Mouse (Mus musculus) megakaryocyte, embryonic 14.5 days (primary cell): ENCODE results near the gene Rps8. TPM values are rescaled to one million over a fixed set of nuclear protein-coding genes. Genes with fewer than 3 reads are reported as not detected.

ENCODE experiments used
- H3K27me3 ChIP-seq: replicated peaks from 2 replicates; pipeline ENCODE3; 2012; ENCODE audit warnings: inconsistent platforms
- H3K36me3 ChIP-seq: replicated peaks from 2 replicates; pipeline ENCODE3; 2012; ENCODE audit warnings: low read length, inconsistent platforms, mixed read lengths
- H3K4me1 ChIP-seq: 2 replicates; pipeline ENCODE4 v1.6.1; 2012; ENCODE audit warnings: inconsistent platforms
- H3K4me3 ChIP-seq: replicated peaks from 2 replicates; pipeline ENCODE3; 2012; ENCODE audit warnings: moderate library complexity, mild to moderate bottlenecking, inconsistent platforms
- H3K9me3 ChIP-seq: 2 replicates; pipeline ENCODE4 v1.6.1; 2012; ENCODE audit warnings: inconsistent platforms
- FLI1 ChIP-seq: IDR thresholded peaks from 2 replicates; pipeline ENCODE4 v1.6.1; 2012; ENCODE audit warnings: low read length, inconsistent platforms, mixed read lengths
- GATA1 ChIP-seq: IDR thresholded peaks from 3 replicates; pipeline ENCODE4 v1.6.1; 2012; ENCODE audit warnings: mixed read lengths, low read length, inconsistent platforms, borderline replicate concordance
- polyA plus RNA-seq: library from polyadenylated mRNA; stranded (reverse); fragments of >175 nt; gene quantifications from 2 replicates; pipeline ENCODE4 v1.2.3, GENCODE M21; 2012; ENCODE audit warnings: low replicate concordance; ENCODE audit not compliant: insufficient read depth

The Rps8 gene
- polyA plus RNA-seq, 1 experiment, result 2,282 TPM

- Histone ChIP-seq H3K4me1 (peaks cover 70% of the 10 kb centered on the region), H3K4me3 (no peak overlapping the region), H3K36me3 (peaks cover 66% of the 10 kb centered on the region), H3K27me3 (peaks cover 4% of the 10 kb centered on the region), H3K9me3 (no peaks in the 10 kb centered on the region)
- TF ChIP-seq FLI1 (no peak), GATA1 (no peak)
Observed at GRCm38 (mm10) chr4:117149291-117150211, 6.5 kb downstream of the Rps8 start.

- TF ChIP-seq FLI1, result no peak
- TF ChIP-seq GATA1, result no peak
- no peaks in the 10 kb centered on the region for H3K9me3 ChIP-seq
- peaks cover 69% of the 10 kb centered on the region for H3K4me1 ChIP-seq
- no peak overlapping the region for H3K4me3 ChIP-seq
- H3K36me3 ChIP-seq, result peaks cover 59% of the 10 kb centered on the region
- H3K27me3 ChIP-seq, result peaks cover 12% of the 10 kb centered on the region
Observed at GRCm38 (mm10) chr4:117148815-117149214, 7.2 kb downstream of the Rps8 start.

- no peak overlapping the region for H3K4me3 ChIP-seq
- TF ChIP-seq GATA1 (no peak), FLI1 (no peak)
- H3K9me3 ChIP-seq, result no peaks in the 10 kb centered on the region
- peaks cover 53% of the 10 kb centered on the region for H3K36me3 ChIP-seq
- H3K27me3 ChIP-seq, result peaks cover 16% of the 10 kb centered on the region
- H3K4me1 ChIP-seq, result peaks cover 67% of the 10 kb centered on the region
Observed at GRCm38 (mm10) chr4:117148047-117148713, 7.9 kb downstream of the Rps8 start.

- no peak for TF ChIP-seq GATA1
- peaks cover 57% of the 10 kb centered on the region for H3K4me1 ChIP-seq
- H3K9me3 ChIP-seq, result no peaks in the 10 kb centered on the region
Observed at GRCm38 (mm10) chr4:117146176-117146575, 9.9 kb downstream of the Rps8 start.

GRCm38 (mm10) chr4:117145248-117145647 lies 10.8 kb downstream of the Rps8 start:
- Histone ChIP-seq H3K9me3 (no peaks in the 10 kb centered on the region), H3K4me1 (peaks cover 56% of the 10 kb centered on the region), H3K27me3 (peaks cover 30% of the 10 kb centered on the region), H3K4me3 (peak overlapping the region; percentile 8), H3K36me3 (peaks cover 25% of the 10 kb centered on the region)
- TF ChIP-seq GATA1 (no peak), FLI1 (no peak)

More at GRCm38 (mm10) chr4:117146176-117146575, 9.9 kb downstream of the Rps8 start:
- Histone ChIP-seq H3K4me3 (peak overlapping the region; percentile 54), H3K27me3 (peaks cover 29% of the 10 kb centered on the region), H3K36me3 (peaks cover 35% of the 10 kb centered on the region)

GRCm38 (mm10) chr4:117143023-117143422 lies 13.0 kb downstream of the Rps8 start:
- peaks cover 56% of the 10 kb centered on the region for H3K4me1 ChIP-seq
- TF ChIP-seq GATA1 (no peak), FLI1 (no peak)
- H3K4me3 ChIP-seq, result no peak overlapping the region
- H3K36me3 ChIP-seq, result peaks cover 3% of the 10 kb centered on the region
- no peaks in the 10 kb centered on the region for H3K9me3 ChIP-seq
- H3K27me3 ChIP-seq, result peaks cover 30% of the 10 kb centered on the region

- no peak for TF ChIP-seq FLI1
- no peak for TF ChIP-seq GATA1
- no peak overlapping the region for H3K4me3 ChIP-seq
- peaks cover 30% of the 10 kb centered on the region for H3K27me3 ChIP-seq
- no peaks in the 10 kb centered on the region for H3K36me3 ChIP-seq
- no peaks in the 10 kb centered on the region for H3K9me3 ChIP-seq
- peaks cover 53% of the 10 kb centered on the region for H3K4me1 ChIP-seq
Observed at GRCm38 (mm10) chr4:117140613-117141012, 15.4 kb downstream of the Rps8 start.

GRCm38 (mm10) chr4:117139217-117139612 lies 16.8 kb downstream of the Rps8 start:
- peaks cover 57% of the 10 kb centered on the region for H3K4me1 ChIP-seq

GRCm38 (mm10) chr4:117138295-117139216 lies 17.5 kb downstream of the Rps8 start:
- H3K36me3 ChIP-seq, result no peaks in the 10 kb centered on the region
- peak overlapping the region; percentile 69 for H3K4me3 ChIP-seq
- TF ChIP-seq GATA1 (no peak), FLI1 (no peak)
- peaks cover 54% of the 10 kb centered on the region for H3K4me1 ChIP-seq
- H3K27me3 ChIP-seq, result peaks cover 16% of the 10 kb centered on the region
- H3K9me3 ChIP-seq, result no peaks in the 10 kb centered on the region

More at GRCm38 (mm10) chr4:117139217-117139612, 16.8 kb downstream of the Rps8 start:
- H3K27me3 ChIP-seq, result peaks cover 22% of the 10 kb centered on the region
- H3K9me3 ChIP-seq, result no peaks in the 10 kb centered on the region
- peak overlapping the region; percentile 69 for H3K4me3 ChIP-seq
- no peaks in the 10 kb centered on the region for H3K36me3 ChIP-seq
- TF ChIP-seq GATA1 (no peak), FLI1 (no peak)
